Mouse (Mus musculus) megakaryocyte, embryonic 14.5 days (primary cell): ENCODE measurements around the gene Atoh8.

ENCODE experiments used
- FLI1 ChIP-seq: IDR thresholded peaks from 2 replicates; pipeline ENCODE4 v1.6.1; 2012; ENCODE audit warnings: low read length, inconsistent platforms, mixed read lengths
- GATA1 ChIP-seq: IDR thresholded peaks from 3 replicates; pipeline ENCODE4 v1.6.1; 2012; ENCODE audit warnings: mixed read lengths, low read length, inconsistent platforms, borderline replicate concordance

GRCm38 (mm10) chr6:72222271-72222724, 13.1 kb downstream of the Atoh8 start:
- TF ChIP-seq GATA1: no peak
- no peak for TF ChIP-seq FLI1
